Mouse (Mus musculus): ENCODE data around the gene Stk40. TPM values are rescaled to one million over a fixed set of nuclear protein-coding genes. Genes with fewer than 3 reads are reported as not detected.

Gene Stk40
- 1 to 10 TPM; 2.4 to 8.0 TPM for polyA plus RNA-seq (2012; fragmentation: generic; extraction: Trizol)

DNA sequence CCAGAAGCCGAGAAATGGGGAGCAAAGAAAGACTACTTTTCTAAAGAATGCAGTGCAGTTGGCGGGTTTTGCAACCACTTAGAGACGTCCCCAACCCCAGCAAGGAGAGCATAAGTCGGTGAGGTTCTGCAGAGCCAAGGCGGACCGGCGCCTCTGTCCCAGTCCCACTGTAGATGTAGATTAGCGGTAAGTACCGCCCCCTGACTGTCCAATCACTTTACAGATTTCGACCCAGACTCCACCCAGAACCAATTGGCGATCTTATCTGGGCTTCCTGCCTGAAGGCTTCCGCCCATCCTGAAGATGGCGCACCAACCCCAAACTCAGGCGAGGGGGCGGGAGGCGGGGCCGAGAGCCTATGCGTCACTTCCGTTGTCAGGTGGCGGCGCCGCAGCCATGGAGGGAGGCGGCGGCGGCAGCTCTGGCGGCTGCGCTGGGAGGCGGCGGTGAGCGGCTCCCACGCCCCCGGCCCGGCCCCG is at the start of gene Stk40:
Gene Stk40 (plus strand): TSS at position 368 of the 479 bp plus-strand sequence.

DNA sequence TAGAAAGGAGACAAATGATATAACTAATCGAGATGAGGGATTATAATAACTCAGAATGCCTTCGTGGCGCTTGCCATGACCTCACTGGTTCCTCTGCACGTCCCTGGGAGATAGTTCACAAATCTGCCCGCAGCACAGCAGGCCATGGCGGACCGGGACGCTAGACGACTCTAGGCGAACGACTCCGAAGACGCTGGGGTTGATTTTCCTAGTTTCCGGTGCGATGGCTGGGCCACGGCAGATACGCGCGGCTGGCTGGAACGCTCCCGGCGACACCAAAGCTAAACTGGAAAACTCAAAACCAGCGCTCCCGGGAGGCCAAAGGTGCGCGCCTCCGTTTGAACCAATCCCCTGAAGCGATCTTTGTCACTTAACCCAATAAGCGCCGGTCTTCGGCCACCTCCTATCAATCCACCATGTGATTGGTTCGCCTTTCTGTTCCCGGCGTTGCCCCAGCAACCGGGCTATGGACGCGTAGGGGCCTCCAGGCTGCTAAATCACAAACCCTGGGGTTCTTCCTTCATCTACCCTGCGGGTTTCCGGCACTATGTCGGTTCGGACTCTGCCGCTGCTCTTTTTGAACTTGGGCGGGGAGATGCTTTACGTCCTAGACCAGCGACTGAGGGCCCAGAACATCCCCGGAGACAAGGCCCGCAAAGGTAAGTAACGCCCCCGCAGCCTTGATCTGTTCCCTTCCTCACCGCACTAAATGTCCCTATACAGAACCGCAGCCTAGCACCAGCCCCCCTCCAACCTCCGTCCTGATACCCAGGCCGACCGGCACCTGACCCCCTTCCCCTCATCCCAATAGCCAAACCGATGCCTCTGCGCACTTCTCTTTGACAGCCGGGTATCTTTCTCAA is 45.4 kb upstream of the Stk40 start, which contains the start of gene Oscp1:
Gene Oscp1 (plus strand): TSS at position 432 of the 863 bp plus-strand sequence.

DNA sequence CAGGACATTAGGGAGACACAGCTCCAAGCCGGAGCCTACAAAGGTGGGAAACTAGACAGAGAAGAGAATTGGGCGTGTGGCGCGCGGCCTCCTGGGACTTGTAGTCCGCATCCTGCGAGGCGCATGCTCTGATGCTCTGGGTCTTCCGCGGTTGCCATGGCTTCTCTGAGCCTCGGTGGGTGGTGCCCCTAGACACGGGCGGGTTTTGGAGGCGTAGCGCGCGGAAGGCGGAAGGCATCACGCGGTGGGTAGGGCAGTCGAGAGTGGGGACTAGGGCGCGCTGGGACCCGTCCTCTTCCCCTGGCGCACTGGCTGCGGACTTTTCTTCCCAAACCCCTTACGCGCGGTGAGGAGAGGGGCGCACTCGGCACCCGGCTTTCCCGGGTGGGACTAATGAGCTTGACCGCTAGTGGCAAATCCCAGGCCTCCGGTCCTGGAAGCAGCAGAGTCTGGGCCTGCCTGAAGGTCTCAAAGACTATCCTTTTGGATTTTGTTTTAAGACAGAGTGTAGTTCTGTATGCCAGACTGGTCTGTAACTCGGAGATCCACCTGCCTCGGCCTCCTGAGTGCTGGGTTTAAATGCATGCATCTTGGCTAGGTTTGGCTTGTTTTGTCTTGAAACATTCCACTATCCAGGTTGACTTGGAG is 7.2 kb upstream of the Stk40 start, which contains the start of gene Lsm10:
Gene Lsm10 (plus strand): TSS at position 160 of the 648 bp plus-strand sequence.

DNA sequence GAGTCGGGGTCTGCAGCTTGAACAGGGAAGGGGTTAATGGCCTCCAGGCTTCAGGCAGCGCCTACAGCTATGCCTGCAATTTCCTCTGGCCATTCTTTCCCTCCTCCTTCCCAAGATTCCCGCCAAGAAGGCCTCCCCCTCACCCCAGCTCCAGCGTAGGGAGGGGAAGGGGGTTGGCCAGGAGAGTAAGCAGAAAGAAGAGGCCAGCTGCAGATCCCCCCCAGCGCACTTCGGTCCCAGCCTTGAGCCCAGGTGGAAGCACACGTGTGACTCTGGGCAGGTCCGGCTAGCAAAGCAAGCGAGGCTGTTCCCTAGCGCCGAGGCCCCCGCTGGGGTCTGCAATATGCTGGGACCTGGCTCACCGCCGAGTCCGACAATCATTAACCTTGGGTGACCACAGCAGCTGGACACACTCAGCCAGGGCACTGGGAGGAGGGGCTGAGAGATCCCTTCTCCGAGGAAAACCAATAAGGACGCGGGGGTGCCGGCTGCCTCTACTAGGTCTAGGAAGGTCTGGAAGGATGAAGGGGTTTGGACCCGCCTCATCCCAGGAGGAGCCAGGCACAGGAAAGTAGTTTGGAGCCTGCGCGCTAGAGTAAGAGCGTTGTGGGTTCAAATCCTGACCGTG is 43.9 kb downstream of the Stk40 start, which contains the start of gene Eva1b:
Gene Eva1b (plus strand): TSS at position 212 of the 628 bp plus-strand sequence.

DNA sequence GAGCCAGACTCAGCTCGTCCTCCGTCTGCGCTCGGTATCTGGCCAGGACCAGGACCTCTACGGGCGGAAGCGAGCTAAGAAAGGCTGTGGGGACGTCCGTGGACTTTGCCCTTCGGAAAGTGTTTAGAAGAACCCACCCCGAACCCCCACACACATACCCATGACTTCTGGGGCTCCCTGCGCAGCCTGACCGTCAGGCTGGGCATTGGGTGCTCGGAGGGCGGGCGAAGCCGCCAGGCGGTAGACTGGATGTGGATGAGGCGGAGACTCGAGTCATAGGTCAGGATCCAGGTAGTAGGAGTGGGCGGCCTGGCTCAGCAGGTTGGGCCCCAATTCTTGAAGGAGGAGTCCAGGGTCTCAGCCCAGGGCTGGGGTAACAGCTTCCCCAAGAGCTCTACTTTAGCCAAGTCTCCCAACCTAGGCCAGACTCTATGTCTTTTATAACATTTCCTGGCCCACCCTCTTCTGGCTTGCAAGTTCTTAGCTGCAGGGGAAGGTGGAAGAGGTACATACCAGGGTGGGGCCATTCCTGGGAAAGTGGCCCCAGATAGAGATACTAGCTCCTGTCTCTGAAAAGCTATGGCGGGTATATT is 59.4 kb downstream of the Stk40 start, which contains the start of gene Sh3d21:
Gene Sh3d21 (minus strand): TSS at position 425 of the 593 bp plus-strand sequence.

Other genes with a start within 250 kb of the Stk40 start
- gene Csf3r, start 79.4 kb upstream of the Stk40 start, polyA plus RNA-seq (2012; fragmentation: generic; extraction: Trizol): not detected
- 100 to 1,000 TPM in 1 of 2 experiments, 10 to 100 TPM in 1; 71.9 to 114 TPM for gene Mrps15, start 57.0 kb upstream of the Stk40 start, polyA plus RNA-seq (2012; fragmentation: generic; extraction: Trizol)
- 10 to 100 TPM; 26.3 to 36.2 TPM for gene Oscp1, start 45.4 kb upstream of the Stk40 start, polyA plus RNA-seq (2012; fragmentation: generic; extraction: Trizol)
- 10 to 100 TPM; 33.7 to 54.4 TPM for gene Lsm10, start 7.3 kb upstream of the Stk40 start, polyA plus RNA-seq (2012; fragmentation: generic; extraction: Trizol)
- gene Eva1b, start 43.8 kb downstream of the Stk40 start, polyA plus RNA-seq (2012; fragmentation: generic; extraction: Trizol): under 1 TPM; 0.04 to 0.39 TPM
- under 1 TPM; 0.09 to 0.22 TPM for gene Sh3d21, start 59.5 kb downstream of the Stk40 start, polyA plus RNA-seq (2012; fragmentation: generic; extraction: Trizol)
- gene Thrap3, start 98.8 kb downstream of the Stk40 start, polyA plus RNA-seq (2012; fragmentation: generic; extraction: Trizol): 10 to 100 TPM; 11.5 to 69.4 TPM
- gene Map7d1, start 152.4 kb downstream of the Stk40 start, polyA plus RNA-seq (2012; fragmentation: generic; extraction: Trizol): 100 to 1,000 TPM in 1 of 2 experiments, 10 to 100 TPM in 1; 63.4 to 111 TPM
- gene Trappc3, start 158.4 kb downstream of the Stk40 start, polyA plus RNA-seq (2012; fragmentation: generic; extraction: Trizol): 100 to 1,000 TPM in 1 of 2 experiments, 10 to 100 TPM in 1; 66.0 to 113 TPM
- 10 to 100 TPM in 1 of 2 experiments, under 1 TPM in 1; 0.14 to 10.3 TPM for gene Col8a2, start 182.8 kb downstream of the Stk40 start, polyA plus RNA-seq (2012; fragmentation: generic; extraction: Trizol)
- gene Adprhl2, start 217.7 kb downstream of the Stk40 start, polyA plus RNA-seq (2012; fragmentation: generic; extraction: Trizol): 10 to 100 TPM; 42.8 to 50.0 TPM
- gene Tekt2, start 221.7 kb downstream of the Stk40 start, polyA plus RNA-seq (2012; fragmentation: generic; extraction: Trizol): 1 to 10 TPM in 1 of 2 experiments, under 1 TPM in 1; 0.25 to 1.0 TPM